Mouse (Mus musculus) lung, embryonic 14.5 days (tissue): ENCODE measurements around the gene Cd164. TPM values are rescaled to one million over a fixed set of nuclear protein-coding genes. Genes with fewer than 3 reads are reported as not detected.

ENCODE experiments used
- ATAC-seq: fragments of 200-750 bp; cut with Nextera tagmentation; 2 replicates; pipeline ENCODE4 v1.8.0; 2017; ENCODE audit warnings: mild to moderate bottlenecking, moderate TSS enrichment, moderate library complexity; ENCODE audit not compliant: insufficient read depth
- DNase-seq: peaks from one replicate; pipeline ENCODE4 v3.0.0-alpha.2; 2015
- H3K27ac ChIP-seq: fragments of 300-500 bp; sonication (generic); 2 replicates; pipeline ENCODE4 v1.5.1; 2014; ENCODE audit warnings: low read depth, mild to moderate bottlenecking, moderate library complexity
- H3K27me3 ChIP-seq: fragments of 300-500 bp; sonication (generic); 2 replicates; pipeline ENCODE4 v1.6.1; 2014; ENCODE audit warnings: low read length, control low read depth; ENCODE audit not compliant: insufficient read depth
- H3K36me3 ChIP-seq: fragments of 300-500 bp; sonication (generic); 2 replicates; pipeline ENCODE4 v1.6.1; 2014; ENCODE audit warnings: control low read depth; ENCODE audit not compliant: insufficient read depth
- H3K4me1 ChIP-seq: fragments of 300-500 bp; sonication (generic); 2 replicates; pipeline ENCODE4 v1.6.1; 2014; ENCODE audit warnings: antibody characterized with exemption, control low read depth; ENCODE audit not compliant: insufficient read depth
- H3K4me2 ChIP-seq: fragments of 300-500 bp; sonication (generic); 2 replicates; pipeline ENCODE4 v1.6.1; 2014; ENCODE audit warnings: mild to moderate bottlenecking
- H3K4me3 ChIP-seq: fragments of 300-500 bp; sonication (generic); 2 replicates; pipeline ENCODE4 v1.5.1; 2014; ENCODE audit warnings: low read depth, low read length
- H3K9ac ChIP-seq: fragments of 300-500 bp; sonication (generic); 2 replicates; pipeline ENCODE4 v1.6.1; 2014
- H3K9me3 ChIP-seq: fragments of 300-500 bp; sonication (generic); 2 replicates; pipeline ENCODE4 v1.6.1; 2016; ENCODE audit warnings: low read depth, low read length, control low read depth
- CTCF ChIP-seq: IDR thresholded peaks from 2 replicates; pipeline ENCODE4 v1.5.1; 2016; ENCODE audit warnings: antibody characterized with exemption, low read depth
- WGBS: fragments of 180-500 bp; shearing (Covaris S2); extraction: QIAGEN DNeasy Blood & Tissue Kit; methylation state at CpG from one replicate; pipeline ENCODE4 v1.1.7; 2014; 5-methylcytosine and 5-hydroxymethylcytosine counted together
- polyA plus RNA-seq: library from polyadenylated mRNA; unstranded; fragments of >200 nt; fragmentation: Nextera tagmentation; extraction: Ambion mirVana; gene quantifications from 2 replicates; pipeline ENCODE4 v1.2.1, GENCODE M21; 2014

Cd164 gene
- polyA plus RNA-seq, 1 experiment from 2014 or later, result 196 TPM

GRCm38 (mm10) chr10:41555081-41555480 lies 35.9 kb downstream of the Cd164 start:
- DNase-seq, result no peak
- no peak for TF ChIP-seq CTCF
- H3K9me3 ChIP-seq, result peaks cover 6% of the 10 kb centered on the region; the same call in 1 of the 2 replicates
- ATAC-seq, result no peak
- no peak overlapping the region for H3K4me2 ChIP-seq
- no peaks in the 10 kb centered on the region for H3K27me3 ChIP-seq
- H3K4me1 ChIP-seq, result 0 out of 2 replicates have a peak, but pooled peaks cover 4% of the 10 kb centered on the region
- no peaks in the 10 kb centered on the region for H3K36me3 ChIP-seq
- WGBS, result 74% methylated on average over 3 of the region's 3 CpGs
- no peak overlapping the region for H3K4me3 ChIP-seq
- no peak overlapping the region for H3K27ac ChIP-seq
- no peak overlapping the region for H3K9ac ChIP-seq

DNA sequence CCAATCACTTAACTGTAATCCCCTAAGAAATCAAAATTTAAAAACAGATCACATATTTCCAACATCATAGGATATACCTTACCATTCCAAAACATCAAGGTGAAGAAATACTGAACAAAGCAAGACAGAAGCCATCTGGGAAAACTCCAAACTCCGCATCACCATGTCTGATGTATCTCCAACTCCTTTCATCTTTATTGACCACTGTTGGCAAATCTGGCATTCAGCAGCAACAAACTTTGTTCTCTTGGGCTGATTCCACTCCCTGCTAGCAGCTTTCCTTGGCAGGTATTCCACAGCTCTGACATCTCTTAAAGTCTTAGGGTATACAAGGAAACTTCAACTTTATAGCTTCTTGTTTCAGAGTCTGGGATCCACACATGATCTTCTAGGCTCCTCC lies 39.2 kb downstream of the Cd164 start:
- no peak overlapping the region for H3K9ac ChIP-seq
- no peaks in the 10 kb centered on the region for H3K36me3 ChIP-seq
- no peak overlapping the region for H3K27ac ChIP-seq
- WGBS, result 91% methylated on average over 1 of the region's 1 CpGs
- H3K9me3 ChIP-seq, result peaks cover 12% of the 10 kb centered on the region; the same call in 1 of the 2 replicates
- H3K4me1 ChIP-seq, result 0 out of 2 replicates have a peak, but pooled peaks cover under 1% of the 10 kb centered on the region
- H3K4me3 ChIP-seq, result no peak overlapping the region
- TF ChIP-seq CTCF, result no peak
- no peak overlapping the region for H3K4me2 ChIP-seq
- no peaks in the 10 kb centered on the region for H3K27me3 ChIP-seq
- DNase-seq (no peak), ATAC-seq (no peak)

DNA sequence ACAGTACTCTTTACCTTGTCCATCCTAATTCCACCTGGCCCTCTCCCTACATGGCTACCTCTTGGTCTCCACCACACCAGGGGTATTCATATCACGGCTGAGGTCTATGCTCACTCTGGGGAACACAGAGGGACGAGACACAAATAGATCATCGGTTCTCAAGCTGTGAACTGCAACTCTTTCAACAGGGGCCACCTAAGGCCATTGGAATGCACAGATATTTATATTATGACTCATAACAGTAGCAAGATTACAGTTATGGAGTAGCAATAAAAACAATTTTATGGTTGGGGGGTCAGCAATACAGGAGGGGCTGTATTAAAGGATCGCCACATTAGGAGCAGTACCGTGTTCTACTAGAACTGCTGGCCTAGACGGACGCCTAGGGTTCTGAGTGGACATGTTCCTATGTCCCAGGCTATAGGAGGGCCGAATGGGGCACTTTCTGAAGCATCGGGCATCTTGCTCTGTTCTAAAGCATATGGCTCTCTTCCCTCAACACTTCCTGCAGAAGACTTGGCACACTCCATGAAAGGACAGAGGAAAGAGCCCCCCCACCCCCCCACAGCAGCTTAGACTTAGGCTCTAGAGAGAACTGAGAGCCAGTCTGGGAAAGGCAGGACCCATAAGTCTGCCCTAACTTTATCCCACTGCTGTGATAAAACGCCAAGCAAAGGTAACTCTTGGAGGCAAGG lies 42.6 kb downstream of the Cd164 start:
- TF ChIP-seq CTCF, result no peak
- Histone ChIP-seq H3K27ac (no peak overlapping the region), H3K4me1 (peaks cover 6% of the 10 kb centered on the region), H3K4me3 (no peak overlapping the region), H3K27me3 (no peaks in the 10 kb centered on the region), H3K9me3 (peaks cover 12% of the 10 kb centered on the region; the same call in 1 of the 2 replicates), H3K4me2 (no peak overlapping the region), H3K9ac (no peak overlapping the region), H3K36me3 (no peaks in the 10 kb centered on the region)
- WGBS, result 74% methylated on average over 10 of the region's 10 CpGs
- ATAC-seq (peak; percentile 65; the same call in 1 of the 2 replicates), DNase-seq (peak; percentile 63)

DNA sequence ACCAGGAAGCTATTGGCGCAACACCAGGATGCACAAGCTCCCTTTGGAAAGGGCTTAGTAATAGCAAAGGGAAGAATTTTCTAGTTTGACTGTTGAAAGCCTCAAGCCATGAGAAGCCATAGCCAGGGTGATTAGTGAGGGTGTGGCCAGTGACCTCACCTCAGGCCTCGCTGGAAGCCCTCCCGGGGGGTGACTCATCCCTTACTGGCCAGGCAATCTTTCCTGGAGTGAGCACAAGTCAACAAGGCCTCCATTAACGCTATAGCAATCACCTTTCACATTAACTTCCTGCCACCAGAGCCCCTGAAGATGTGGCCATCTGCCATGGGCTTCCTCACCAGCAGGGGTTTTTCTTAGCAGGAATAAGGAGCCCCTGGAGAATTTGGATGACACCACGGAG lies 45.9 kb downstream of the Cd164 start:
- no peak for ATAC-seq
- no peak for TF ChIP-seq CTCF
- Histone ChIP-seq H3K27ac (no peak overlapping the region), H3K36me3 (no peaks in the 10 kb centered on the region), H3K4me3 (no peak overlapping the region), H3K9me3 (peaks cover 5% of the 10 kb centered on the region; the same call in 1 of the 2 replicates), H3K9ac (no peak overlapping the region), H3K4me1 (peaks cover 6% of the 10 kb centered on the region), H3K27me3 (no peaks in the 10 kb centered on the region), H3K4me2 (no peak overlapping the region)
- DNase-seq, result no peak
- WGBS, result 20% methylated on average over 5 of the region's 5 CpGs

- no peak overlapping the region for H3K9ac ChIP-seq
- H3K27me3 ChIP-seq, result no peaks in the 10 kb centered on the region
- no peaks in the 10 kb centered on the region for H3K9me3 ChIP-seq
- no peak overlapping the region for H3K4me3 ChIP-seq
- 15% methylated on average over 3 of the region's 3 CpGs for WGBS
- H3K36me3 ChIP-seq, result no peaks in the 10 kb centered on the region
- peaks cover 14% of the 10 kb centered on the region for H3K4me1 ChIP-seq
- TF ChIP-seq CTCF, result no peak
- DNase-seq (peak; percentile 82), ATAC-seq (no peak)
- no peak overlapping the region for H3K27ac ChIP-seq
- H3K4me2 ChIP-seq, result no peak overlapping the region
Measured at GRCm38 (mm10) chr10:41568306-41568705, 49.1 kb downstream of the Cd164 start.

GRCm38 (mm10) chr10:41571065-41571464 lies 51.9 kb downstream of the Cd164 start:
- no peak overlapping the region for H3K9ac ChIP-seq
- no peak for TF ChIP-seq CTCF
- no peak overlapping the region for H3K4me2 ChIP-seq
- WGBS, result 65% methylated on average over 4 of the region's 4 CpGs
- no peaks in the 10 kb centered on the region for H3K27me3 ChIP-seq
- H3K36me3 ChIP-seq, result no peaks in the 10 kb centered on the region
- DNase-seq (no peak), ATAC-seq (no peak)
- peaks cover 15% of the 10 kb centered on the region for H3K4me1 ChIP-seq
- no peak overlapping the region for H3K4me3 ChIP-seq
- no peaks in the 10 kb centered on the region for H3K9me3 ChIP-seq
- H3K27ac ChIP-seq, result no peak overlapping the region

- WGBS, result 75% methylated on average over 4 of the region's 4 CpGs
- H3K36me3 ChIP-seq, result no peaks in the 10 kb centered on the region
- TF ChIP-seq CTCF, result no peak
- DNase-seq (peak; percentile 20), ATAC-seq (no peak)
- H3K27me3 ChIP-seq, result no peaks in the 10 kb centered on the region
- no peak overlapping the region for H3K4me2 ChIP-seq
- H3K27ac ChIP-seq, result peak overlapping the region; percentile 54; the same call in 1 of the 2 replicates
- no peaks in the 10 kb centered on the region for H3K9me3 ChIP-seq
- H3K4me3 ChIP-seq, result no peak overlapping the region
- H3K9ac ChIP-seq, result no peak overlapping the region
- peaks cover 15% of the 10 kb centered on the region for H3K4me1 ChIP-seq
Measured at GRCm38 (mm10) chr10:41572274-41572673, 53.1 kb downstream of the Cd164 start.
